Mouse (Mus musculus) cerebellum, adult 2 months (tissue): Measurements from ENCODE around the gene Cd40lg. TPM values are rescaled to one million over a fixed set of nuclear protein-coding genes. Genes with fewer than 3 reads are reported as not detected.

Experiments
- DNase-seq, 2 experiments: peaks; one replicate each; pipeline ENCODE4 v3.0.0; 2021
- H3K27ac ChIP-seq: fragments of 200-500 bp; 2 replicates; pipeline ENCODE4 v1.5.1; 2012; ENCODE audit warnings: low read length, control low read depth, inconsistent platforms; ENCODE audit not compliant: insufficient read depth
- H3K27me3 ChIP-seq: fragments of 200-500 bp; 2 replicates; pipeline ENCODE4 v1.6.1; 2012; ENCODE audit warnings: inconsistent platforms, mild to moderate bottlenecking, low read length, moderate library complexity; ENCODE audit not compliant: control insufficient read depth, insufficient read depth
- H3K4me1 ChIP-seq: fragments of 200-500 bp; 2 replicates; pipeline ENCODE4 v1.6.1; 2011; ENCODE audit warnings: low read length; ENCODE audit not compliant: control insufficient read depth, insufficient read depth
- H3K4me3 ChIP-seq: fragments of 200-500 bp; replicated peaks from 2 replicates; pipeline ENCODE3; 2011; ENCODE audit warnings: mild to moderate bottlenecking, low read depth, low read length, control low read depth; ENCODE audit not compliant: insufficient read depth
- CTCF ChIP-seq: fragments of 200-500 bp; IDR thresholded peaks from 2 replicates; pipeline ENCODE4 v1.5.1; 2011; ENCODE audit warnings: low read depth, mild to moderate bottlenecking, control low read depth, low read length, moderate library complexity, borderline replicate concordance; ENCODE audit not compliant: insufficient read depth
- POLR2A ChIP-seq: fragments of 200-500 bp; IDR thresholded peaks from 2 replicates; pipeline ENCODE4 v1.6.1; 2011; ENCODE audit warnings: low read length, control low read depth, borderline replicate concordance; ENCODE audit not compliant: insufficient read depth
- WGBS: fragments of 180-500 bp; shearing (Covaris S2); methylation state at CpG from one replicate; pipeline ENCODE4 v1.1.7; 2018; 5-methylcytosine and 5-hydroxymethylcytosine counted together
- polyA plus RNA-seq: library from polyadenylated mRNA; depleted of rRNA; stranded (reverse); fragments of >200 nt; gene quantifications from 2 replicates; pipeline ENCODE4 v1.2.3, GENCODE M21; 2012; rRNA removed

The Cd40lg gene
- not detected in 2 replicates for polyA plus RNA-seq

- TF ChIP-seq POLR2A (no peak), CTCF (no peak)
- Histone ChIP-seq H3K27me3 (no peaks in the 10 kb centered on the region), H3K4me1 (no peaks in the 10 kb centered on the region), H3K4me3 (no peak within 1 kb of the TSS), H3K27ac (no peak within 1 kb of the TSS)
- no peak for DNase-seq
- WGBS: 90% methylated on average over 9 of the region's 9 CpGs
Measured at GRCm38 (mm10) chrX:57211876-57212275, at the start of gene Cd40lg. Gene Cd40lg, plus strand, starts transcription at chrX:57212143.

GRCm38 (mm10) chrX:57166549-57166948 is 45.4 kb upstream of the Cd40lg start:
- TF ChIP-seq CTCF (no peak), POLR2A (no peak)
- no peaks in the 10 kb centered on the region for H3K4me1 ChIP-seq
- H3K27ac ChIP-seq: no peak overlapping the region
- WGBS: 6% methylated on average over 1 of the region's 1 CpGs
- no peaks in the 10 kb centered on the region for H3K27me3 ChIP-seq
- DNase-seq: no peak
- no peak overlapping the region for H3K4me3 ChIP-seq

GRCm38 (mm10) chrX:57171269-57171668 is 40.7 kb upstream of the Cd40lg start:
- no peak for DNase-seq
- no peak overlapping the region for H3K4me3 ChIP-seq
- H3K27me3 ChIP-seq: no peaks in the 10 kb centered on the region
- H3K27ac ChIP-seq: no peak overlapping the region
- no peaks in the 10 kb centered on the region for H3K4me1 ChIP-seq
- no peak for TF ChIP-seq CTCF

GRCm38 (mm10) chrX:57177225-57177779 is 34.6 kb upstream of the Cd40lg start:
- Histone ChIP-seq H3K4me3 (no peak overlapping the region), H3K27ac (no peak overlapping the region), H3K27me3 (no peaks in the 10 kb centered on the region), H3K4me1 (no peaks in the 10 kb centered on the region)
- TF ChIP-seq POLR2A (no peak), CTCF (no peak)
- DNase-seq: no peak
- WGBS: 88% methylated on average over 13 of the region's 13 CpGs

GRCm38 (mm10) chrX:57182470-57182869 is 29.5 kb upstream of the Cd40lg start:
- no peak for DNase-seq
- 77% methylated on average over 2 of the region's 2 CpGs for WGBS
- Histone ChIP-seq H3K4me3 (no peak overlapping the region), H3K27ac (no peak overlapping the region), H3K4me1 (no peaks in the 10 kb centered on the region), H3K27me3 (no peaks in the 10 kb centered on the region)
- TF ChIP-seq CTCF (no peak), POLR2A (no peak)

- WGBS: 94% methylated on average over 3 of the region's 3 CpGs
- H3K27me3 ChIP-seq: no peaks in the 10 kb centered on the region
- no peak overlapping the region for H3K27ac ChIP-seq
- DNase-seq: no peak
- no peak overlapping the region for H3K4me3 ChIP-seq
- no peaks in the 10 kb centered on the region for H3K4me1 ChIP-seq
- no peak for TF ChIP-seq POLR2A
- no peak for TF ChIP-seq CTCF
Measured at GRCm38 (mm10) chrX:57183359-57183758, 28.6 kb upstream of the Cd40lg start.

- no peak for DNase-seq
- Histone ChIP-seq H3K27me3 (no peaks in the 10 kb centered on the region), H3K4me3 (no peak overlapping the region), H3K27ac (no peak overlapping the region), H3K4me1 (no peaks in the 10 kb centered on the region)
- TF ChIP-seq POLR2A: no peak
- no peak for TF ChIP-seq CTCF
- 87% methylated on average over 8 of the region's 8 CpGs for WGBS
Measured at GRCm38 (mm10) chrX:57187301-57187700, 24.6 kb upstream of the Cd40lg start.

- 82% methylated on average over 5 of the region's 5 CpGs for WGBS
- TF ChIP-seq CTCF (no peak), POLR2A (no peak)
- no peak for DNase-seq
- Histone ChIP-seq H3K4me3 (no peak overlapping the region), H3K4me1 (no peaks in the 10 kb centered on the region), H3K27me3 (no peaks in the 10 kb centered on the region), H3K27ac (no peak overlapping the region)
Measured at GRCm38 (mm10) chrX:57189335-57189734, 22.6 kb upstream of the Cd40lg start.
